Mouse (Mus musculus) left cerebral cortex, postnatal 25 days (tissue): ENCODE data around the gene Gh. TPM values are rescaled to one million over a fixed set of nuclear protein-coding genes. Genes with fewer than 3 reads are reported as not detected.

ENCODE experiments used
- DNase-seq, 2 experiments: peaks; one replicate each; pipeline ENCODE4 v3.0.0; 2022; ENCODE audit warnings: low spot score in 2 of 2, mixed read lengths in 1 of 2
- intact Hi-C: fragments of 180-260 bp; cut with DNase I; formaldehyde crosslinking; loops from one replicate; pipeline ENCODE4 v1.15.1; 2025
- total RNA-seq, 2 experiments: library from RNA; stranded (reverse); gene quantifications; 2 replicates each; pipeline ENCODE4 v1.2.3; 2021

Gh gene
- total RNA-seq, 2 experiments from 2014 or later: not detected

DNA sequence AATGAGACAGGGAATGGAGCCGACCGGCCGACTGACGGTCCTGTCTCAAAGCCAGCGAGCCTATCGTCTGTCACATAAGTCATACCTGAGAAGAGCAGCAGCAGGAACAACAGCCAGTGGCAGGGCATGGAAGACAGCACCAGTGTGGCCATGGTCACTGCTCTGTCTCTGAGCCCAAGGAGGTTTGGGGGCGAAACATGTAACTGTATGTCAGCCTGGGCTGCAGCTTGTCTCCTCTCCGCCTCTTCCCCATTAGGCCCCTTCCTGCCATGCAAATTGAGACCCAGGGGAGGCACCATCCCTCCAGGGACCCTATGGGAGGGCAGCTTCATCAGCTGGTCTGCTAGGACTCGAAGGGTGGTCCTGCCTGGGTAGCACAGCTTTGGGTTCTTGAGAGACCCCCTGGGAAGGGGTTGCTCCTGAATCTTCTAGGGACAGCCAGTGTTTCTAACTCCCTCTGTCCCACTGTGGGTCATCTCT lies 12.7 kb upstream of the Gh start, which contains the start of gene Cd79b:
TSS of gene Cd79b (minus strand) at position 430 of the 480 bp plus-strand sequence.
- intact Hi-C loops: no loop called here
- DNase-seq: no peak

DNA sequence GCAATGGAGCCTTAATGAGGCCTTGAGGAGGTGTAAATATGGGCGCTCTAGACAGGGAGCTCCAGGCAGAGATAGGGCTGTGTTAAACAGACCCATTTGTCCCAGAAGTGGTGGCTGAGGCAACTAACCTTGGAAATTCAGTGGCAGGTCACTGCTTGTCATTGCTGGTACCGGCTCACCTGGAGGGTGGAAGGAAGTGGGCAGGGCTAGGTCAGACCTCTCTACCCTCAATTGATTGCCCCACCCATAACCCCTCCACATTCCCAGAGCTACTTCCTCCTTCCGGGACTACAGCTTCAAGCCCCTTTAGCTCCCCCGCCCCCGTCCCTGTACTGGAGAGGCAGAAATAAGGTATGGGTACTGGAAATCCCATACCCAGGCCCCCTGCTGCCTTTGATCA lies 11.9 kb upstream of the Gh start:
- no peak for DNase-seq
- intact Hi-C loops: no loop called here

- DNase-seq: peak in 1 of 2 experiments; percentile 17
Observed at GRCm38 (mm10) chr11:106310123-106310522, 8.5 kb upstream of the Gh start.

GRCm38 (mm10) chr11:106308162-106308561 lies 6.5 kb upstream of the Gh start:
- intact Hi-C loops: no loop called here
- no peak for DNase-seq

More at GRCm38 (mm10) chr11:106310123-106310522, 8.5 kb upstream of the Gh start:
- intact Hi-C loops: no loop called here

DNA sequence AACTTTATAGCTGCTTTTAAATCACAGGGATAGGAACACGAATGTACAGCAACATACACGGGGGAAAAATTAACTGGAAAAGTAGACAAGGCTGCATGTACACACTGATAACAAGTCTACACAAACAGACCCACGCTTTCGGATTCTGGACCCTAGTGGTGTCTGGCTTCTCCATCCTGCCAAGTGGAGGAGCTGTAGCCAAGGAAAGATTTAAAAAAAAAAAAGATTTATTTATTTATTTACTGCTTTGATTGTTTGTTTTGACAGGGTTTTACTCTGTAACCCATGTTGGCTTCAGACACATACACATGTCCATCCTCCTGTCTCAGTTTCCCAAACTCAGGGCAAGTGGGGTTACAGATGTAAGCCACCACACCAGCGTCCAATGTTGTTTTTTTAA lies 5.8 kb upstream of the Gh start:
- DNase-seq: no peak
- intact Hi-C loops: no loop called here

DNA sequence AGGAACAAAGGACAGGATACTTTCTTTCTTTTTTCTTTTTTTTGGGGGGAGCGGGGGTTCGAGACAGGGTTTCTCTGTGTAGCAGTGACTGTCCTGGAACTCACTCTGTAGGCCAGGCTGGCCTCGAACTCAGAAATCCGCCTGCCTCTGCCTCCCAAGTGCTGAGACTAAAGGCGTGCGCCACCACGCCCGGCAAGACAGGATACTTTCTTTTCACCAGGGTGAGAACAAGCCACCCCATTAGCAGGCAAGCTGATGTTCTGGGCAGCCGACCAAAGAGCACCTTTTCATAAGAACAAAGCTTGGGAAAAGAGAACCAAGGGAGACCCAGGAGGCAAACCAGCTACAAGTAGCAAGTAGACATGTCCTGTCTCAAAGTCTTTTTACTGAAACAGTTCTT lies 5.1 kb upstream of the Gh start:
- intact Hi-C loops: no loop called here
- no peak for DNase-seq

DNA sequence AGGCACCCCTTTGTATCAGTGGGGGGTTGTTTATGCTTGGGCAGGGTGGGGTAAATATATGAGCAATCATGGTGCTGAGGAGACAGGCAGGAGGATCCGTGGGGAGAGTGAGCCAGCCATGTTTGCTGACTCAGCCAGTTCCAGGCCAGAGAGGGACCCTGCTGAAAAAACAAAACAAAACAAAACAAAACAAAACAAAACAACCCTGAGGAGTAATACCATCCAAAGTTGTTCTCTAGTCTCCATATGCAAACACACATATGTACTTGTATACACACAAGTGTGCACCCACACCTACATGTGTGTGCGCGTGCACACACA lies 4.4 kb upstream of the Gh start:
- intact Hi-C loops: no loop called here
- no peak for DNase-seq

DNA sequence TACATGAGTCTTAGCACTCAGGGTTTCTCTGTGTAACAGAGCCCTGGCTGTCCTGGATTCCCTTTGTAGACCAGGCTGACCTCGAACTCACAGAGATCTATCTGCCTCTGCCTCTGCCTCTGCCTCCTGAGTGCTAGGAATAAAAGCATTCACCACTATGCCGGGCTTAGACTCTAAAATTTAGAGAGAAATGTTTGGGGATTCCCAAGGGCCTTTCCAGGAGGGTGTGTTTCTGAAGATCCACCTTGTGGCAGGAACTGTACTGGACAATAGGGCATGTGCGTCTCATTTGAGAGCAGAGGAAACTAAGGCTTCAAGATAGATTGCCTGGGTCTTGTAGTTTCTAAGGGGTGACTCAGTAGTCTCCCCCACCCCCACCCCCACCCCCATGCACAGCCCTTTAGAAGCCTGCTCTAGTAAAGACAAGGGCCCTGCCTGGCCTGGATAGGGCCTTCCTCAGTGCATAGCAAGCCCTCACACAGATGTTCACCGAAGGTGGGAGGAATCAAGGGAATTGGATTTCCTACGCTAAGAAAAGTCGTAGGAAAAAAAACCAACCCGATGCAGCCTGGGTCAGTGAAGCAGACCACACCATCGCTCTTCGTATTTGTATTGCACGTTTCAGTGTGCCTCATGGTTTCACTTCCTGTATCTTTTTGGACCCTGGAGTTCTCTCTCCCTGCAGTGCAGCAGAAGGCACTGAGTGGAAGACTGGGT lies 3.8 kb upstream of the Gh start:
- intact Hi-C loops: no loop called here
- DNase-seq: no peak

DNA sequence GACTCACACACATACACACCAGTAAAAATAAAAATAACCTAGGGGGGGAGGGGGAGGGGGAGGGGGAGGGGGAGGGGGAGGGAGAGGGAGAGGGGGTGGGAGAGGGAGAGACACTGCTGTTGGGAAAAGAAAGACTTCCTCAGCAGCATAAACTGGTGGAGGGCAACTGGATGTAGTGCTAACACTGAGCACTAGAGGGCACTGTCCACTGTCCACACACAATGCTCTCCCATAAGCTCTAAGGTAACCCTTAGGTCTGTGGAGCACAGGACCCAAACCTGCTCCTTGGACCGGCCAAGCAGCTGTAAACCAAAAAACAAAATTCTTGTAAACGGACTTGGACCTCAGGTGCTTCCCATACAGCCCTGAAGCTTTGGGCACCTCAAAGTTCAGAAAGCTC lies 969 bp upstream of the Gh start:
- peak in 1 of 2 experiments; percentile 28 for DNase-seq
- intact Hi-C loops: loop anchor here (1.0 to 5.0 kb wide), 3 partner anchors 24 to 90 kb away; partner anchors contain the start of gene Prr29

- no peak for DNase-seq
- intact Hi-C loops: no loop called here
Observed at GRCm38 (mm10) chr11:106291861-106292260, 9.8 kb downstream of the Gh start.

GRCm38 (mm10) chr11:106290376-106290775 lies 11.3 kb downstream of the Gh start:
- DNase-seq: no peak
- intact Hi-C loops: no loop called here

- no peak for DNase-seq
- intact Hi-C loops: no loop called here
Observed at GRCm38 (mm10) chr11:106289369-106289768, 12.3 kb downstream of the Gh start.

- intact Hi-C loops: no loop called here
- DNase-seq: no peak
Observed at GRCm38 (mm10) chr11:106286987-106287386, 14.7 kb downstream of the Gh start.

DNA sequence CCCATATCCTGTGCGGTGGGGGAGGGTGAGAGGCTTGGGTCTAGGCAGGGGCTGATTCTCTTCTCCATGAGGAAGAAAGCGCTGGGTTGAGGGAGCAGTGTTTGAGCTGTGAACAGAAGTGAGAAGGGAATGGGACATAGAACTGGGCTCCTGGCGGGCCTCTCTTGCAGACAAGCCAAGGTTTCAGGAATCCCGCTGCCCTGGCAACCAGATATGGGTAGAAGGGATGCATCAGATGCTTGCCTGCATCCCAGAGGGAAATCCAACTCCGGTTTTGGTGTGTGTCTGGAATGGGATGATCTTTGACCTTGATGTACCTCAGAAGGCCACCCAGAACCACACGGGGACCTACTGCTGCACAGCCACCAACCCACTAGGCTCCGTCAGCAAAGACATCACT lies 15.5 kb downstream of the Gh start:
- DNase-seq: no peak
- intact Hi-C loops: no loop called here

GRCm38 (mm10) chr11:106284126-106284525 lies 17.5 kb downstream of the Gh start:
- intact Hi-C loops: no loop called here
- DNase-seq: no peak

GRCm38 (mm10) chr11:106283371-106283770 lies 18.3 kb downstream of the Gh start:
- no peak for DNase-seq
- intact Hi-C loops: no loop called here

- intact Hi-C loops: no loop called here
Observed at GRCm38 (mm10) chr11:106282452-106282851, 19.2 kb downstream of the Gh start.

DNA sequence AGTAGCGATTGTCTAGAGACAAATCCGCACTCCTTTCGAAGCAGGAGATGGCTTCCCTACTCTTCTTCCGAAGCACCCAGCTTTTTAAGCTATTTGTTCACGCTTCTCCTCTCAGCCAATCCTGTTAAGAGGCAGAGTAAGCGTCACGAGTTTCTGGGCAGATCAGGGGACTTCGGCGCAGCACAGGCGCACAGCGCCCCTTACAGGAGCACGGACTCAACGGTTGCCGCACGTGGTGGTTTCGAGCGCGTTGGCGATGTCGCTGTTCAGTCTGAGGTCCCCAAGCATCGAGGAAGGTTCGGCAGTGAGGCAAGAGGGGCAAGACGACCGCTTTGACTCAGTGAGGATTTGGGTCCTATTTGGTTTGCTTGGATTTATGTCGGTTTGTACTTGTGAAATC lies 25.2 kb downstream of the Gh start, which contains the start of gene Tcam1:
TSS of gene Tcam1 (plus strand) at position 219 of the 400 bp plus-strand sequence.
- intact Hi-C loops: no loop called here
- peak; percentile 93 to 96 for DNase-seq

More at GRCm38 (mm10) chr11:106282452-106282851, 19.2 kb downstream of the Gh start:
- no peak for DNase-seq

DNA sequence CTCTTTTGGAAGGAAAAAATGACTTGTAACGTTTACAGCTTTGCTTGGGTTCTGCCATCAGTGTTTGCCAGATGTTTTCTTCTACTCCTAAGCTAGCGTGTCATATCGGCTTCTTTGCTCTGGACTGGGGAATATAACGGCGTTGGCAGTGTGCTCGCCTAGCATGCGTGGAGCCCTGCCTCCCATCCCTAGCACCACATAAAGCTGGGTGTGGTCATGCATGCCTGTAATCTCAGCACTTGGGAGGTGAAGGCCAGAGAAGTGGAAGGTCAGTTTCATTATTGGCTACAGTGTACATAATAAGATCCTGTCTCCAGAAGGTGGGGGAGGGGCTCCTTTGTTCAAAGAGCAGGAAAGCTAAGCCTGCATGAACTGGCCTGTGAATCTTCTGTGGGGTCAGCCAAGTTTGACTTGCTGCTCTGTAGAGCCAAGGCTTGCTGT lies 26.7 kb downstream of the Gh start:
- no peak for DNase-seq
- intact Hi-C loops: no loop called here

DNA sequence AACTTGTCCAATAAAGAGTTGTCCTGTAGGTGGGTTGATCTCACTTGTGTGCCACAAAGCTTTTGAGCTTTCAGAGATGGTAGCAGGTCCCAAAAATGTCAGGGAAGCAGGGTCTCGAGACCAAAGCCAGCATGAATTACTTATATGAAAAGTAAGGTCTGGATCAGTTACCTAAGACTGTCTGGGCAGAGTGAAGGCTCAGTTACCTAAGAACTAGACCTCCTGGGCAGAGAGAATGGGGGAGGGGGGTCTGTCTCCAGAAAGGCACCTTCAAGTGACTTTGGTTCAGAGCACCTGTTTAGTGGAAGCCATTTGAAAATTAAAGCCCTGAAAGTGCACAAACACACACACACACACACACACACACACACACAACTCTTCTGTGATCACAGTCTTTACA lies 27.3 kb downstream of the Gh start:
- DNase-seq: no peak
- intact Hi-C loops: no loop called here

- intact Hi-C loops: loop anchor here (2.0 kb wide), 1 partner anchor 17 kb away; the partner anchor contains the start of genes Ftsj3 and Psmc5
- DNase-seq: no peak
Observed at GRCm38 (mm10) chr11:106273811-106274210, 27.9 kb downstream of the Gh start.
